Mouse (Mus musculus) urinary bladder, adult 2 months (tissue): ENCODE results near the gene Alg6. TPM values are rescaled to one million over a fixed set of nuclear protein-coding genes. Genes with fewer than 3 reads are reported as not detected.

Experiments
- polyA plus RNA-seq: library from polyadenylated mRNA; depleted of rRNA; stranded (reverse); fragments of >200 nt; gene quantifications from 2 replicates; pipeline ENCODE4 v1.2.3, GENCODE M21; 2012; rRNA removed

Alg6 gene
- polyA plus RNA-seq, 1 experiment: 12.2 TPM

Other genes with a start within 250 kb of the Alg6 start
- gene Foxd3, start 59.4 kb upstream of the Alg6 start, polyA plus RNA-seq: 1.4 and 2.4 TPM in 2 replicates
- gene Efcab7, start 113.5 kb downstream of the Alg6 start, polyA plus RNA-seq: 12.5 and 15.4 TPM in 2 replicates
- 53.3 and 54.5 TPM in 2 replicates for gene Pgm1, start 213.8 kb downstream of the Alg6 start, polyA plus RNA-seq
- 6.2 and 7.3 TPM in 2 replicates for gene Itgb3bp, start 214.1 kb downstream of the Alg6 start, polyA plus RNA-seq